In the genomic region with DNA sequence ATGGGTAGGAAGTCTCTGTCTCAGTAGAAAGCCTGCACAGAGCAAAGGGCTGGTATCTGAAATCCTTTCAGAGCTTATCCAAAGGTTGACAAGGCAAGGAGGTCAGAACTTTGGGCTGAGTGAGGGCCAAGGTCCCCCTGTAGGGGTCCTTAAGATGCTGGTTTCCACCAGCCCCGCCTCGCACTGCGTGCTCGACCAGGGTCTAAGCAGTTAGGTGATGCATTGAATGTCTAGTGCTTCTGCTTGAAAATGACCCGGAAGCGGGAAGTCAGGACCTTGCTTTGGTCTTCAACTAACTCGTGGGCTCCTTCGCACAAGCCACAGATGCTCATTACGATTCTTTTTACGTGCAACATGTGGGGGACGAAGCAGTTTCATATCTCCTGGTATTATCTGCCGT, we compare ENCODE assay signal across 10 mouse cellular contexts. TPM values are rescaled to one million over a fixed set of nuclear protein-coding genes. Genes with fewer than 3 reads are reported as not detected.
A peak's percentile ranks its signal among the peaks of the same experiment; 100 is the strongest.
DNase-seq lines count a peak whose midpoint lies in the region; ATAC-seq lines count a peak whose summit lies in the region.
"Had no signal": no experiment of that assay in that cellular context is flagged by ENCODE, and none has a peak within 500 bp of the region (broad histone marks: within the 10 kb centered on the region; RNA-seq: fewer than 3 reads in every experiment).

No protein-coding gene starts in this region.

- no peak overlapping the region for H3K27ac ChIP-seq in heart, embryonic 13.5 days (replicated peaks)
- no peak overlapping the region for H3K27ac ChIP-seq in embryonic facial prominence, embryonic 11.5 days (replicated peaks; ENCODE audit: low read depth, low read length)
- peak overlapping the region; percentile 89 for H3K27ac ChIP-seq in hindbrain, embryonic 15.5 days (replicated peaks)
- H3K27ac ChIP-seq in midbrain, embryonic 13.5 days: peak overlapping the region; percentile 97

- intact Hi-C loops in gastrocnemius, postnatal 14 days (cut with DNase I; ENCODE audit: low total_unique reads): no loop called here

- H3K4me2 ChIP-seq in heart, embryonic 13.5 days: peak overlapping the region; percentile 98
- peak overlapping the region; percentile 99 for H3K4me2 ChIP-seq in embryonic facial prominence, embryonic 11.5 days (ENCODE audit: low read depth, low read length)
- H3K4me2 ChIP-seq in hindbrain, embryonic 15.5 days: peak overlapping the region; percentile 96
- H3K4me2 ChIP-seq in midbrain, embryonic 13.5 days (replicated peaks): peak overlapping the region; percentile 70

- peaks cover 81% of the 10 kb centered on the region for H3K27me3 ChIP-seq in heart, embryonic 13.5 days (replicated peaks)
- peaks cover 25% of the 10 kb centered on the region for H3K27me3 ChIP-seq in embryonic facial prominence, embryonic 11.5 days (ENCODE audit: control insufficient read depth, insufficient read depth, low read length)
- no peaks in the 10 kb centered on the region for H3K27me3 ChIP-seq in hindbrain, embryonic 15.5 days
- H3K27me3 ChIP-seq in midbrain, embryonic 13.5 days: 0 out of 2 replicates have a peak, but pooled peaks cover 3% of the 10 kb centered on the region

- H3K9ac ChIP-seq in heart, embryonic 13.5 days: 0 out of 2 replicates have a peak overlapping the region, but pooled peaks have one; percentile 64
- H3K9ac ChIP-seq in embryonic facial prominence, embryonic 11.5 days (replicated peaks; ENCODE audit: low read length): peak overlapping the region; percentile 71
- H3K9ac ChIP-seq in hindbrain, embryonic 15.5 days: peak overlapping the region; percentile 25
- peak overlapping the region; percentile 97 for H3K9ac ChIP-seq in midbrain, embryonic 13.5 days (replicated peaks)

- H3K4me3 ChIP-seq in heart, embryonic 13.5 days: peak overlapping the region; percentile 65
- H3K4me3 ChIP-seq in embryonic facial prominence, embryonic 11.5 days (ENCODE audit: low read depth, low read length): peak overlapping the region; percentile 62
- peak overlapping the region; percentile 79 for H3K4me3 ChIP-seq in hindbrain, embryonic 15.5 days
- H3K4me3 ChIP-seq in midbrain, embryonic 13.5 days (replicated peaks): peak overlapping the region; percentile 90

- ATAC-seq in heart, embryonic 13.5 days (ENCODE audit: extremely low read depth, insufficient number of reproducible peaks, low FRiP score, low TSS enrichment): no peak
- ATAC-seq in embryonic facial prominence, embryonic 11.5 days (replicated peaks; ENCODE audit: insufficient number of reproducible peaks, low FRiP score, low TSS enrichment, low read depth): no peak
- ATAC-seq in hindbrain, embryonic 15.5 days (ENCODE audit: low FRiP score, low read depth): no peak
- ATAC-seq in midbrain, embryonic 13.5 days: no peak
- ATAC-seq: CD4-positive, CD25-positive, alpha-beta regulatory T cell, adult 4 months had no signal

- no peaks in the 10 kb centered on the region for H3K9me3 ChIP-seq in heart, embryonic 13.5 days
- no peaks in the 10 kb centered on the region for H3K9me3 ChIP-seq in embryonic facial prominence, embryonic 11.5 days (replicated peaks; ENCODE audit: control insufficient read depth, low read length)
- no peaks in the 10 kb centered on the region for H3K9me3 ChIP-seq in hindbrain, embryonic 15.5 days
- no peaks in the 10 kb centered on the region for H3K9me3 ChIP-seq in midbrain, embryonic 13.5 days

- no peak for DNase-seq in heart, adult 8-10 months (ENCODE audit: low spot score)
- no peak for DNase-seq in embryonic facial prominence, embryonic 11.5 days (ENCODE audit: low spot score)
- no peak for DNase-seq in right cerebral cortex, postnatal 10 days (ENCODE audit: low spot score in 2 of 2)
- no peak for DNase-seq in testis, postnatal 14 days (ENCODE audit: low spot score)
- no peak for DNase-seq in gastrocnemius, postnatal 14 days
- DNase-seq: thymus, postnatal 14 days had no signal

- H3K4me1 ChIP-seq in heart, embryonic 13.5 days: peaks cover 31% of the 10 kb centered on the region
- peaks cover 5% of the 10 kb centered on the region; the same call in 1 of the 2 replicates for H3K4me1 ChIP-seq in embryonic facial prominence, embryonic 11.5 days (ENCODE audit: control insufficient read depth, insufficient read depth, low read length)
- H3K4me1 ChIP-seq in hindbrain, embryonic 15.5 days (replicated peaks): peaks cover 36% of the 10 kb centered on the region
- H3K4me1 ChIP-seq in midbrain, embryonic 13.5 days (replicated peaks): peaks cover 35% of the 10 kb centered on the region

- WGBS in heart, embryonic 13.5 days: 2% methylated on average over 12 of the region's 12 CpGs
- under 1% methylated on average over 12 of the region's 12 CpGs for WGBS in embryonic facial prominence, embryonic 11.5 days
- 3% methylated on average over 12 of the region's 12 CpGs for WGBS in hindbrain, embryonic 15.5 days
- under 1% methylated on average over 12 of the region's 12 CpGs for WGBS in midbrain, embryonic 13.5 days

- H3K36me3 ChIP-seq in heart, embryonic 13.5 days: no peaks in the 10 kb centered on the region
- H3K36me3 ChIP-seq in embryonic facial prominence, embryonic 11.5 days (replicated peaks; ENCODE audit: control insufficient read depth, insufficient read depth, low read depth, low read length): no peaks in the 10 kb centered on the region
- no peaks in the 10 kb centered on the region for H3K36me3 ChIP-seq in hindbrain, embryonic 15.5 days
- H3K36me3 ChIP-seq in midbrain, embryonic 13.5 days: no peaks in the 10 kb centered on the region

RNA-seq across cellular contexts. Expression of a gene that starts 2.3 kb away (rescaled TPM):
- 0.94 and 1.1 TPM in 2 replicates for polyA plus RNA-seq in heart, embryonic 13.5 days (2015; fragmentation: Nextera tagmentation; extraction: Ambion mirVana)
- under 1 TPM; 0.05 to 0.20 (median 0.17) TPM for total RNA-seq in heart, adult 8-10 months (2022)
- polyA plus RNA-seq in embryonic facial prominence, embryonic 11.5 days (2014; fragmentation: Nextera tagmentation; extraction: Ambion mirVana): 4.5 and 5.0 TPM in 2 replicates
- polyA plus RNA-seq in hindbrain, embryonic 15.5 days (2015; fragmentation: Nextera tagmentation; extraction: Ambion mirVana): 24.9 and 27.1 TPM in 2 replicates
- polyA plus RNA-seq in midbrain, embryonic 13.5 days (2015; fragmentation: Nextera tagmentation; extraction: Ambion mirVana): 28.9 and 32.7 TPM in 2 replicates
- total RNA-seq in gastrocnemius, postnatal 14 days (2021): 1 to 10 TPM in 1 of 2 experiments, under 1 TPM in 1; 0.47 to 1.5 TPM

Comparison
In these comparisons a context has a peak if more than half of its experiments do, and no peak if none do; other contexts are left out.
1. H3K27ac ChIP-seq: peak in hindbrain, embryonic 15.5 days (single experiment) and midbrain, embryonic 13.5 days (single experiment); none in heart, embryonic 13.5 days (single experiment) and embryonic facial prominence, embryonic 11.5 days (single experiment).
2. H3K9ac ChIP-seq: peak in every context shown above with its lines; median percentile 97 in midbrain, embryonic 13.5 days; 71 in embryonic facial prominence, embryonic 11.5 days; 64 in heart, embryonic 13.5 days; 25 in hindbrain, embryonic 15.5 days.
3. Peak in every context shown above with its lines, with median percentiles within 50 percentile points of each other: H3K4me2 ChIP-seq and H3K4me3 ChIP-seq.